Mouse (Mus musculus): Measurements from ENCODE around the gene Cct3. TPM values are rescaled to one million over a fixed set of nuclear protein-coding genes. Genes with fewer than 3 reads are reported as not detected.

The Cct3 gene
- polyA plus RNA-seq, 1 experiment from 2014 or later: 602 TPM

- peak overlapping the region; percentile 68 for H3K4me3 ChIP-seq (ENCODE audit: low read depth, low read length)
- peaks cover 5% of the 10 kb centered on the region for H3K4me1 ChIP-seq (ENCODE audit: insufficient read depth)
- H3K9me3 ChIP-seq (ENCODE audit: low read depth, low read length): no peaks in the 10 kb centered on the region
- ATAC-seq (ENCODE audit: insufficient read depth) (peak; percentile 26; the same call in 1 of the 2 replicates), DNase-seq (no peak)
- TF ChIP-seq CTCF (IDR thresholded peaks at IDR 0.05; ENCODE audit: low read depth): no peak
- H3K27ac ChIP-seq (ENCODE audit: low read depth): peak overlapping the region; percentile 96
- H3K4me2 ChIP-seq: peak overlapping the region; percentile 85
- WGBS: 2% methylated on average over 12 of the region's 12 CpGs
- H3K36me3 ChIP-seq (ENCODE audit: insufficient read depth): peaks cover 30% of the 10 kb centered on the region
- H3K9ac ChIP-seq: peak overlapping the region; percentile 68
- H3K27me3 ChIP-seq (ENCODE audit: insufficient read depth, low read length): no peaks in the 10 kb centered on the region
These were observed 781 bp upstream of the Cct3 start for GRCm38 (mm10) chr3:88296110-88296560.

- Histone ChIP-seq H3K9me3 (ENCODE audit: low read depth, low read length) (no peaks in the 10 kb centered on the region), H3K9ac (peak overlapping the region; percentile 79), H3K4me3 (ENCODE audit: low read depth, low read length) (peak overlapping the region; percentile 68), H3K4me2 (peak overlapping the region; percentile 85), H3K4me1 (ENCODE audit: insufficient read depth) (peaks cover 5% of the 10 kb centered on the region), H3K27ac (ENCODE audit: low read depth) (peak overlapping the region; percentile 93), H3K27me3 (ENCODE audit: insufficient read depth, low read length) (no peaks in the 10 kb centered on the region), H3K36me3 (ENCODE audit: insufficient read depth) (peaks cover 42% of the 10 kb centered on the region)
- DNase-seq (peak; percentile 46), ATAC-seq (ENCODE audit: insufficient read depth) (no peak)
- TF ChIP-seq CTCF (IDR thresholded peaks at IDR 0.05; ENCODE audit: low read depth): no peak
- WGBS: under 1% methylated on average over 30 of the region's 30 CpGs
These were observed 470 bp downstream of the Cct3 start for GRCm38 (mm10) chr3:88297321-88297851.

GRCm38 (mm10) chr3:88299172-88299571, 2.3 kb downstream of the Cct3 start:
- H3K4me3 ChIP-seq (ENCODE audit: low read depth, low read length): no peak overlapping the region
- H3K27ac ChIP-seq (ENCODE audit: low read depth): no peak overlapping the region
- peak overlapping the region; percentile 85; the same call in 1 of the 2 replicates for H3K4me2 ChIP-seq
- H3K9ac ChIP-seq: no peak overlapping the region
- no peak for TF ChIP-seq CTCF (IDR thresholded peaks at IDR 0.05; ENCODE audit: low read depth)
- DNase-seq (no peak), ATAC-seq (ENCODE audit: insufficient read depth) (no peak)
- WGBS: 87% methylated on average over 1 of the region's 1 CpGs
- peaks cover 57% of the 10 kb centered on the region for H3K36me3 ChIP-seq (ENCODE audit: insufficient read depth)
- H3K4me1 ChIP-seq (ENCODE audit: insufficient read depth): peaks cover 5% of the 10 kb centered on the region
- no peaks in the 10 kb centered on the region for H3K9me3 ChIP-seq (ENCODE audit: low read depth, low read length)
- H3K27me3 ChIP-seq (ENCODE audit: insufficient read depth, low read length): no peaks in the 10 kb centered on the region

GRCm38 (mm10) chr3:88324951-88325405, 28.1 kb downstream of the Cct3 start, which contains the start of gene Glmp:
Glmp (plus strand) TSS chr3:88325023.
- peak within 1 kb of the TSS; percentile 92 for H3K4me2 ChIP-seq
- ATAC-seq (ENCODE audit: insufficient read depth) (peak; percentile 82; the same call in 1 of the 2 replicates), DNase-seq (peak; percentile 88)
- peaks cover 52% of the 10 kb centered on the region for H3K36me3 ChIP-seq (ENCODE audit: insufficient read depth)
- H3K27me3 ChIP-seq (ENCODE audit: insufficient read depth, low read length): no peaks in the 10 kb centered on the region
- peak within 1 kb of the TSS; percentile 67 for H3K9ac ChIP-seq
- H3K9me3 ChIP-seq (ENCODE audit: low read depth, low read length): no peaks in the 10 kb centered on the region
- WGBS: 0% methylated on average over 10 of the region's 10 CpGs
- peak within 1 kb of the TSS; percentile 59 for H3K4me3 ChIP-seq (ENCODE audit: low read depth, low read length)
- 0 out of 2 replicates have a peak within 1 kb of the TSS, but pooled peaks have one; percentile 13 for H3K27ac ChIP-seq (ENCODE audit: low read depth)
- no peaks in the 10 kb centered on the region for H3K4me1 ChIP-seq (ENCODE audit: insufficient read depth)
- TF ChIP-seq CTCF (IDR thresholded peaks at IDR 0.05; ENCODE audit: low read depth): no peak

GRCm38 (mm10) chr3:88328956-88329355, 32.0 kb downstream of the Cct3 start:
- ATAC-seq (ENCODE audit: insufficient read depth) (no peak), DNase-seq (no peak)
- Histone ChIP-seq H3K9me3 (ENCODE audit: low read depth, low read length) (no peaks in the 10 kb centered on the region), H3K4me2 (no peak overlapping the region), H3K4me3 (ENCODE audit: low read depth, low read length) (no peak overlapping the region), H3K27me3 (ENCODE audit: insufficient read depth, low read length) (no peaks in the 10 kb centered on the region), H3K27ac (ENCODE audit: low read depth) (no peak overlapping the region), H3K9ac (no peak overlapping the region), H3K4me1 (ENCODE audit: insufficient read depth) (no peaks in the 10 kb centered on the region), H3K36me3 (ENCODE audit: insufficient read depth) (peaks cover 23% of the 10 kb centered on the region)
- WGBS: 57% methylated on average over 5 of the region's 5 CpGs
- TF ChIP-seq CTCF (IDR thresholded peaks at IDR 0.05; ENCODE audit: low read depth): no peak

- H3K27me3 ChIP-seq (ENCODE audit: insufficient read depth, low read length): no peaks in the 10 kb centered on the region
- no peak overlapping the region for H3K27ac ChIP-seq (ENCODE audit: low read depth)
- H3K4me3 ChIP-seq (ENCODE audit: low read depth, low read length): no peak overlapping the region
- ATAC-seq (ENCODE audit: insufficient read depth) (no peak), DNase-seq (peak; percentile 65)
- WGBS: 47% methylated on average over 2 of the region's 2 CpGs
- peak; percentile 58 for TF ChIP-seq CTCF (IDR thresholded peaks at IDR 0.05; ENCODE audit: low read depth)
- no peak overlapping the region for H3K9ac ChIP-seq
- H3K4me2 ChIP-seq: no peak overlapping the region
- H3K36me3 ChIP-seq (ENCODE audit: insufficient read depth): peaks cover 23% of the 10 kb centered on the region
- no peaks in the 10 kb centered on the region for H3K9me3 ChIP-seq (ENCODE audit: low read depth, low read length)
- H3K4me1 ChIP-seq (ENCODE audit: insufficient read depth): peaks cover 6% of the 10 kb centered on the region; the same call in 1 of the 2 replicates
These were observed 34.4 kb downstream of the Cct3 start for GRCm38 (mm10) chr3:88331282-88331681.

GRCm38 (mm10) chr3:88334029-88334658, 37.2 kb downstream of the Cct3 start:
- H3K4me1 ChIP-seq (ENCODE audit: insufficient read depth): peaks cover 13% of the 10 kb centered on the region
- DNase-seq: peak; percentile 52
- no peaks in the 10 kb centered on the region for H3K27me3 ChIP-seq (ENCODE audit: insufficient read depth, low read length)
- H3K4me3 ChIP-seq (ENCODE audit: low read depth, low read length): peak overlapping the region; percentile 76
- H3K4me2 ChIP-seq: peak overlapping the region; percentile 83
- no peaks in the 10 kb centered on the region for H3K9me3 ChIP-seq (ENCODE audit: low read depth, low read length)
- peak overlapping the region; percentile 7; the same call in 1 of the 2 replicates for H3K27ac ChIP-seq (ENCODE audit: low read depth)
- no peak; the same call in 1 of the 2 replicates for ATAC-seq (ENCODE audit: insufficient read depth)
- no peak for TF ChIP-seq CTCF (IDR thresholded peaks at IDR 0.05; ENCODE audit: low read depth)
- peaks cover 9% of the 10 kb centered on the region; the same call in 1 of the 2 replicates for H3K36me3 ChIP-seq (ENCODE audit: insufficient read depth)
- 43% methylated on average over 12 of the region's 12 CpGs for WGBS
- 0 out of 2 replicates have a peak overlapping the region, but pooled peaks have one; percentile 4 for H3K9ac ChIP-seq

All from lung, embryonic 14.5 days (tissue).